Mouse (Mus musculus): ENCODE data around the gene Adk. TPM values are rescaled to one million over a fixed set of nuclear protein-coding genes. Genes with fewer than 3 reads are reported as not detected.

Gene Adk
- polyA plus RNA-seq, 1 experiment: 1.0 TPM

GRCm38 (mm10) chr14:21053586-21053985 lies 1.2 kb downstream of the Adk start:
- H3K27me3 ChIP-seq (ENCODE audit: control insufficient read depth): no peaks in the 10 kb centered on the region
- no peak for TF ChIP-seq TAL1 (IDR thresholded peaks at IDR 0.05; ENCODE audit: low read length)
- no peak for TF ChIP-seq GATA1 (IDR thresholded peaks at IDR 0.05; ENCODE audit: low read length)
- H3K36me3 ChIP-seq (ENCODE audit: control insufficient read depth): peaks cover 11% of the 10 kb centered on the region
- H3K4me1 ChIP-seq (ENCODE audit: control insufficient read depth): peaks cover 33% of the 10 kb centered on the region
- H3K4me3 ChIP-seq (replicated peaks): peak overlapping the region; percentile 98
- H3K9me3 ChIP-seq (ENCODE audit: control insufficient read depth, low read length): peaks cover 6% of the 10 kb centered on the region; the same call in 1 of the 2 replicates

GRCm38 (mm10) chr14:21058972-21059371 lies 6.6 kb downstream of the Adk start:
- H3K4me3 ChIP-seq (replicated peaks): no peak overlapping the region
- peaks cover 7% of the 10 kb centered on the region; the same call in 1 of the 2 replicates for H3K36me3 ChIP-seq (ENCODE audit: control insufficient read depth)
- peaks cover 26% of the 10 kb centered on the region for H3K4me1 ChIP-seq (ENCODE audit: control insufficient read depth)
- no peaks in the 10 kb centered on the region for H3K27me3 ChIP-seq (ENCODE audit: control insufficient read depth)
- TF ChIP-seq TAL1 (IDR thresholded peaks at IDR 0.05; ENCODE audit: low read length) (no peak), GATA1 (IDR thresholded peaks at IDR 0.05; ENCODE audit: low read length) (no peak)
- H3K9me3 ChIP-seq (ENCODE audit: control insufficient read depth, low read length): no peaks in the 10 kb centered on the region

- no peaks in the 10 kb centered on the region for H3K36me3 ChIP-seq (ENCODE audit: control insufficient read depth)
- no peaks in the 10 kb centered on the region for H3K27me3 ChIP-seq (ENCODE audit: control insufficient read depth)
- peaks cover 30% of the 10 kb centered on the region for H3K4me1 ChIP-seq (ENCODE audit: control insufficient read depth)
- H3K9me3 ChIP-seq (ENCODE audit: control insufficient read depth, low read length): no peaks in the 10 kb centered on the region
- no peak for TF ChIP-seq TAL1 (IDR thresholded peaks at IDR 0.05; ENCODE audit: low read length)
- no peak for TF ChIP-seq GATA1 (IDR thresholded peaks at IDR 0.05; ENCODE audit: low read length)
- H3K4me3 ChIP-seq (replicated peaks): no peak overlapping the region
Observed at GRCm38 (mm10) chr14:21062766-21063513, 10.6 kb downstream of the Adk start.

- H3K4me1 ChIP-seq (ENCODE audit: control insufficient read depth): peaks cover 27% of the 10 kb centered on the region
- H3K27me3 ChIP-seq (ENCODE audit: control insufficient read depth): no peaks in the 10 kb centered on the region
- no peak overlapping the region for H3K4me3 ChIP-seq (replicated peaks)
- H3K36me3 ChIP-seq (ENCODE audit: control insufficient read depth): no peaks in the 10 kb centered on the region
- H3K9me3 ChIP-seq (ENCODE audit: control insufficient read depth, low read length): no peaks in the 10 kb centered on the region
- TF ChIP-seq GATA1 (IDR thresholded peaks at IDR 0.05; ENCODE audit: low read length) (no peak), TAL1 (IDR thresholded peaks at IDR 0.05; ENCODE audit: low read length) (no peak)
Observed at GRCm38 (mm10) chr14:21064321-21064720, 11.9 kb downstream of the Adk start.

GRCm38 (mm10) chr14:21065490-21066162 lies 13.3 kb downstream of the Adk start:
- no peaks in the 10 kb centered on the region for H3K9me3 ChIP-seq (ENCODE audit: control insufficient read depth, low read length)
- TF ChIP-seq TAL1 (IDR thresholded peaks at IDR 0.05; ENCODE audit: low read length) (no peak), GATA1 (IDR thresholded peaks at IDR 0.05; ENCODE audit: low read length) (no peak)
- H3K4me1 ChIP-seq (ENCODE audit: control insufficient read depth): peaks cover 30% of the 10 kb centered on the region
- H3K36me3 ChIP-seq (ENCODE audit: control insufficient read depth): no peaks in the 10 kb centered on the region
- no peak overlapping the region for H3K4me3 ChIP-seq (replicated peaks)
- no peaks in the 10 kb centered on the region for H3K27me3 ChIP-seq (ENCODE audit: control insufficient read depth)

GRCm38 (mm10) chr14:21069594-21069993 lies 17.2 kb downstream of the Adk start:
- Histone ChIP-seq H3K4me1 (ENCODE audit: control insufficient read depth) (peaks cover 46% of the 10 kb centered on the region), H3K9me3 (ENCODE audit: control insufficient read depth, low read length) (no peaks in the 10 kb centered on the region), H3K27me3 (ENCODE audit: control insufficient read depth) (no peaks in the 10 kb centered on the region), H3K4me3 (replicated peaks) (no peak overlapping the region), H3K36me3 (ENCODE audit: control insufficient read depth) (no peaks in the 10 kb centered on the region)
- no peak for TF ChIP-seq GATA1 (IDR thresholded peaks at IDR 0.05; ENCODE audit: low read length)
- no peak for TF ChIP-seq TAL1 (IDR thresholded peaks at IDR 0.05; ENCODE audit: low read length)

- no peaks in the 10 kb centered on the region for H3K9me3 ChIP-seq (ENCODE audit: control insufficient read depth, low read length)
- no peaks in the 10 kb centered on the region for H3K27me3 ChIP-seq (ENCODE audit: control insufficient read depth)
- no peak for TF ChIP-seq GATA1 (IDR thresholded peaks at IDR 0.05; ENCODE audit: low read length)
- TF ChIP-seq TAL1 (IDR thresholded peaks at IDR 0.05; ENCODE audit: low read length): 0 out of 3 replicates have a peak, but pooled peaks have one; percentile 36
- no peaks in the 10 kb centered on the region for H3K36me3 ChIP-seq (ENCODE audit: control insufficient read depth)
- H3K4me3 ChIP-seq (replicated peaks): peak overlapping the region; percentile 92
- H3K4me1 ChIP-seq (ENCODE audit: control insufficient read depth): peaks cover 74% of the 10 kb centered on the region
Observed at GRCm38 (mm10) chr14:21073981-21074380, 21.6 kb downstream of the Adk start.

- no peaks in the 10 kb centered on the region for H3K9me3 ChIP-seq (ENCODE audit: control insufficient read depth, low read length)
- H3K36me3 ChIP-seq (ENCODE audit: control insufficient read depth): peaks cover 2% of the 10 kb centered on the region; the same call in 1 of the 2 replicates
- H3K4me1 ChIP-seq (ENCODE audit: control insufficient read depth): peaks cover 79% of the 10 kb centered on the region
- peak overlapping the region; percentile 92 for H3K4me3 ChIP-seq (replicated peaks)
- no peaks in the 10 kb centered on the region for H3K27me3 ChIP-seq (ENCODE audit: control insufficient read depth)
- peak; percentile 64; the same call in 2 of the 3 replicates for TF ChIP-seq TAL1 (IDR thresholded peaks at IDR 0.05; ENCODE audit: low read length)
- TF ChIP-seq GATA1 (IDR thresholded peaks at IDR 0.05; ENCODE audit: low read length): peak; percentile 84
Observed at GRCm38 (mm10) chr14:21074398-21075320, 22.3 kb downstream of the Adk start.

Data from erythroblast, embryonic 14.5 days (primary cell).